Mouse (Mus musculus) kidney, embryonic 16.5 days (tissue): ENCODE measurements around the gene Lrrc23. TPM values are rescaled to one million over a fixed set of nuclear protein-coding genes. Genes with fewer than 3 reads are reported as not detected.
A peak's percentile ranks its signal among the peaks of the same experiment; 100 is the strongest.
"Not testable (repeated sequence)": the region's sequence is repeated elsewhere in the genome, so short reads cannot be mapped to it uniquely, and the experiment has no call there.

Experiments used
- ATAC-seq: fragments of 200-750 bp; cut with Nextera tagmentation; 2 replicates; pipeline ENCODE4 v1.8.0; 2017; ENCODE audit warnings: moderate TSS enrichment; ENCODE audit not compliant: low FRiP score, low TSS enrichment
- H3K27ac ChIP-seq: fragments of 300-500 bp; sonication (generic); 2 replicates; pipeline ENCODE4 v1.5.1; 2014; ENCODE audit warnings: low read length
- H3K27me3 ChIP-seq: fragments of 300-500 bp; sonication (generic); 2 replicates; pipeline ENCODE4 v1.6.1; 2014; ENCODE audit warnings: low read length, control low read depth, mixed read lengths; ENCODE audit not compliant: insufficient read depth
- H3K36me3 ChIP-seq: fragments of 300-500 bp; sonication (generic); 2 replicates; pipeline ENCODE4 v1.6.1; 2014; ENCODE audit warnings: low read length, control low read depth, mixed read lengths; ENCODE audit not compliant: insufficient read depth
- H3K4me1 ChIP-seq: fragments of 300-500 bp; sonication (generic); 2 replicates; pipeline ENCODE4 v1.6.1; 2014; ENCODE audit warnings: low read length, control low read depth, mixed read lengths; ENCODE audit not compliant: insufficient read depth
- H3K4me2 ChIP-seq: fragments of 300-500 bp; sonication (generic); replicated peaks from 2 replicates; pipeline ENCODE4 v1.6.1; 2014; ENCODE audit warnings: low read depth, low read length
- H3K4me3 ChIP-seq: fragments of 300-500 bp; sonication (generic); 2 replicates; pipeline ENCODE4 v1.5.1; 2014; ENCODE audit warnings: mild to moderate bottlenecking, low read length
- H3K9ac ChIP-seq: fragments of 300-500 bp; sonication (generic); replicated peaks from 2 replicates; pipeline ENCODE4 v1.6.1; 2014; ENCODE audit warnings: low read length
- H3K9me3 ChIP-seq: fragments of 300-500 bp; sonication (generic); 2 replicates; pipeline ENCODE4 v1.6.1; 2016; ENCODE audit warnings: low read length, control low read depth
- WGBS: fragments of 180-500 bp; shearing (Covaris S2); extraction: QIAGEN DNeasy Blood & Tissue Kit; methylation state at CpG from one replicate; pipeline ENCODE4 v1.1.7; 2014; 5-methylcytosine and 5-hydroxymethylcytosine counted together
- polyA plus RNA-seq: library from polyadenylated mRNA; unstranded; fragments of >200 nt; fragmentation: Nextera tagmentation; extraction: Ambion mirVana; gene quantifications from 2 replicates; pipeline ENCODE4 v1.2.1, GENCODE M21; 2015

Lrrc23 gene
- polyA plus RNA-seq, 1 experiment from 2014 or later, result 1.0 TPM

DNA sequence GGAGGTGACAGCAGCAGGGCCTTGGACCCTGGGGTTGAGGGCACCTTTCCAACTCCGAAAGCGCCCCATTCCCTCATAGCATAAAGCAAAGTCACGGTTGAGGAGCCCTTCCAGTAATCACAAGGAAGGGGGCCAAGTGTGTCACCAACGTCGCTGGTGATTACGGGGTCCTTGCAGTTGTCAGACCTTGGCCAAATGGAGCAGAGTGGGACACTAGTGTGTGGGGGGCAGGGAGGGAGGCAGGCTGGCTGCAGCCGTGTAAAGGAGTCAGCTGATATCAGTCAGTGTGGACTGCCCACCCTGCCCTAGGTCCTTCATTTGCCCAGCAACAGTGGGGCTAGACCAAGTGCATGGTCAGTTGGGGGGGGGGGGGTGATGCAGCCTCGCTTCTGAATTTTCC is 34.9 kb upstream of the Lrrc23 start:
- H3K27me3 ChIP-seq, result no peaks in the 10 kb centered on the region
- H3K36me3 ChIP-seq, result peaks cover 47% of the 10 kb centered on the region
- peaks cover 38% of the 10 kb centered on the region for H3K4me1 ChIP-seq
- peak overlapping the region; percentile 33; the same call in 1 of the 2 replicates for H3K9ac ChIP-seq
- peak overlapping the region; percentile 93 for H3K27ac ChIP-seq
- peak overlapping the region; percentile 84 for H3K4me3 ChIP-seq
- 17% methylated on average over 8 of the region's 8 CpGs for WGBS
- peak; percentile 68 for ATAC-seq
- no peaks in the 10 kb centered on the region for H3K9me3 ChIP-seq
- peak overlapping the region; percentile 90 for H3K4me2 ChIP-seq

DNA sequence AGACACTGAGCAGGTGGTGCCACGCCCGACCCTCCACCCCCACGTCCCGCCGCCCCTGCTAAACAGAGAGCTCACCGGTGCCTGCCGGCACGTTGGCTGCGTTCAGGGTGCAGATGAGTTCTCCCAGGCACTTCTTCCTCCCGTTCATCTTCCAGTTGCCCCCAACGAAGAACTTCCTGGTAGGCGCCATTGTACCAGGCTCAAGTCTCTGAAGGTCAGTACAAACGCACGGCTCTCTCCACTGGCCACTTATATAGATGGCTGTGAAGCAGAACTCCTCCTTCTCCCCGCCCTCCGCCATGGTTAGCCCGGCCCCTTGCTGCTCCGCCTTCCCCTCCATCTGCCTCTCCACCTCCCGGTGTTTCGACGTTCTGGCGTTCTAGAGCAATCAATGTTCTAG is 34.4 kb upstream of the Lrrc23 start, which contains the start of gene Tpi1:
Gene Tpi1 (minus strand): TSS at position 364 of the 400 bp plus-strand sequence.
- Histone ChIP-seq H3K4me1 (peaks cover 38% of the 10 kb centered on the region), H3K4me2 (peak within 1 kb of the TSS; percentile 90), H3K9ac (peak within 1 kb of the TSS; percentile 91), H3K36me3 (peaks cover 42% of the 10 kb centered on the region), H3K9me3 (no peaks in the 10 kb centered on the region), H3K27me3 (no peaks in the 10 kb centered on the region), H3K27ac (peak within 1 kb of the TSS; percentile 93), H3K4me3 (peak within 1 kb of the TSS; percentile 84)
- ATAC-seq, result peak; percentile 88
- WGBS, result 0% methylated on average over 22 of the region's 22 CpGs

GRCm38 (mm10) chr6:124813496-124813895 is 34.0 kb upstream of the Lrrc23 start:
- under 1% methylated on average over 18 of the region's 18 CpGs for WGBS
- Histone ChIP-seq H3K27me3 (no peaks in the 10 kb centered on the region), H3K9ac (peak overlapping the region; percentile 91), H3K27ac (peak overlapping the region; percentile 93), H3K4me1 (peaks cover 38% of the 10 kb centered on the region), H3K36me3 (peaks cover 38% of the 10 kb centered on the region), H3K4me3 (peak overlapping the region; percentile 84), H3K9me3 (no peaks in the 10 kb centered on the region), H3K4me2 (peak overlapping the region; percentile 90)
- peak; percentile 43 for ATAC-seq

DNA sequence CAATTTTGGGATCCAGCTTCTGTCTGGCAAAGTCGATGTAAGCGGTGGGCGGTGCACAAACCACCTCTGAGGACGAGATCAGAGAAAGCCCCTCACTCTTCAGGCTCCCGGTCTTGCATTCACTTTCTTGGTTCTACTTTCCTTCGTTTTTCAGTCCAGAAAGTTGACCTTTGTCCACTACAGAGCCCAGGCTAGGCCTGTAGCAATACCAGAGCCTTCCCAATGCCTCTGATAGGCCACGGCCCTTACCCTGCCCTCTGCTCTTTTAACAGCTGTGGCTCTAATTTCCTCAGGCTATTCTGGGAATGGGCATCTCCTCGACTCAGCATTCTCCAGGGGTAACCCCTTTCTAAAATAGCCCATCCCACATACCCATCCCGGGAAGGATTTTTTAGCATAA is 33.3 kb upstream of the Lrrc23 start:
- no peaks in the 10 kb centered on the region for H3K27me3 ChIP-seq
- peaks cover 42% of the 10 kb centered on the region for H3K4me1 ChIP-seq
- H3K27ac ChIP-seq, result peak overlapping the region; percentile 93
- 18% methylated on average over 9 of the region's 9 CpGs for WGBS
- H3K4me3 ChIP-seq, result peak overlapping the region; percentile 84
- ATAC-seq, result no peak
- no peaks in the 10 kb centered on the region for H3K9me3 ChIP-seq
- H3K4me2 ChIP-seq, result peak overlapping the region; percentile 90
- peak overlapping the region; percentile 91 for H3K9ac ChIP-seq
- H3K36me3 ChIP-seq, result peaks cover 31% of the 10 kb centered on the region

GRCm38 (mm10) chr6:124811701-124812560 is 32.4 kb upstream of the Lrrc23 start:
- Histone ChIP-seq H3K4me3 (peak overlapping the region; percentile 84), H3K27me3 (no peaks in the 10 kb centered on the region), H3K9ac (peak overlapping the region; percentile 91; the same call in 1 of the 2 replicates), H3K27ac (no peak overlapping the region), H3K4me2 (peak overlapping the region; percentile 90), H3K36me3 (peaks cover 22% of the 10 kb centered on the region), H3K4me1 (peaks cover 42% of the 10 kb centered on the region), H3K9me3 (no peaks in the 10 kb centered on the region)
- ATAC-seq, result no peak
- 83% methylated on average over 24 of the region's 24 CpGs for WGBS

DNA sequence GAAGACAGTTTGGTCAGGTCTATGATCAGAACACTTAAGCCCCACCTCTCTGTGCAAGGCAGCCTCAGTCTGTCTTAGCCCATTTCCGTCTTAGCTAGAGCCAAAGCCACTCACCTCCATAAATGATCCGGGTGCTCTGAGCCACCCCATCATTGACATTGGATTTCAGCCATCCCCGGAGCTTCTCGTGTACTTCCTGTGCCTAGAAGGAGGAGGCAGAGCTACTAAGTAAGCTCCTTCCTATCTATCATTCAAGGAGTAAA is 31.8 kb upstream of the Lrrc23 start:
- no peak overlapping the region for H3K27ac ChIP-seq
- 69% methylated on average over 4 of the region's 4 CpGs for WGBS
- peaks cover 16% of the 10 kb centered on the region for H3K36me3 ChIP-seq

GRCm38 (mm10) chr6:124810566-124811402 is 31.3 kb upstream of the Lrrc23 start:
- not testable (repeated sequence) for H3K9me3 ChIP-seq, ATAC-seq, H3K9ac ChIP-seq, H3K27ac ChIP-seq, H3K4me3 ChIP-seq, H3K27me3 ChIP-seq
- peaks cover 11% of the 10 kb centered on the region for H3K36me3 ChIP-seq
- peaks cover 50% of the 10 kb centered on the region for H3K4me1 ChIP-seq
- WGBS, result 85% methylated on average over 11 of the region's 11 CpGs
- H3K4me2 ChIP-seq, result 0 out of 2 replicates have a peak overlapping the region, but pooled peaks have one; percentile 98

More for the DNA sequence above, 31.8 kb upstream of the Lrrc23 start:
- H3K4me3 ChIP-seq, result no peak overlapping the region
- no peak overlapping the region for H3K9ac ChIP-seq
- H3K9me3 ChIP-seq, result no peaks in the 10 kb centered on the region
- H3K27me3 ChIP-seq, result no peaks in the 10 kb centered on the region
- no peak overlapping the region for H3K4me2 ChIP-seq
- H3K4me1 ChIP-seq, result peaks cover 47% of the 10 kb centered on the region
- ATAC-seq, result no peak

- H3K36me3 ChIP-seq, result peaks cover 11% of the 10 kb centered on the region
- H3K4me3 ChIP-seq, result peak overlapping the region; percentile 72
- ATAC-seq, result peak; percentile 1; the same call in 1 of the 2 replicates
- no peaks in the 10 kb centered on the region for H3K9me3 ChIP-seq
- peaks cover 46% of the 10 kb centered on the region for H3K4me1 ChIP-seq
- 42% methylated on average over 14 of the region's 14 CpGs for WGBS
- peak overlapping the region; percentile 98 for H3K27ac ChIP-seq
- H3K4me2 ChIP-seq, result peak overlapping the region; percentile 98
- peak overlapping the region; percentile 86 for H3K9ac ChIP-seq
- no peaks in the 10 kb centered on the region for H3K27me3 ChIP-seq
These were observed 30.4 kb upstream of the Lrrc23 start for GRCm38 (mm10) chr6:124809775-124810538.

DNA sequence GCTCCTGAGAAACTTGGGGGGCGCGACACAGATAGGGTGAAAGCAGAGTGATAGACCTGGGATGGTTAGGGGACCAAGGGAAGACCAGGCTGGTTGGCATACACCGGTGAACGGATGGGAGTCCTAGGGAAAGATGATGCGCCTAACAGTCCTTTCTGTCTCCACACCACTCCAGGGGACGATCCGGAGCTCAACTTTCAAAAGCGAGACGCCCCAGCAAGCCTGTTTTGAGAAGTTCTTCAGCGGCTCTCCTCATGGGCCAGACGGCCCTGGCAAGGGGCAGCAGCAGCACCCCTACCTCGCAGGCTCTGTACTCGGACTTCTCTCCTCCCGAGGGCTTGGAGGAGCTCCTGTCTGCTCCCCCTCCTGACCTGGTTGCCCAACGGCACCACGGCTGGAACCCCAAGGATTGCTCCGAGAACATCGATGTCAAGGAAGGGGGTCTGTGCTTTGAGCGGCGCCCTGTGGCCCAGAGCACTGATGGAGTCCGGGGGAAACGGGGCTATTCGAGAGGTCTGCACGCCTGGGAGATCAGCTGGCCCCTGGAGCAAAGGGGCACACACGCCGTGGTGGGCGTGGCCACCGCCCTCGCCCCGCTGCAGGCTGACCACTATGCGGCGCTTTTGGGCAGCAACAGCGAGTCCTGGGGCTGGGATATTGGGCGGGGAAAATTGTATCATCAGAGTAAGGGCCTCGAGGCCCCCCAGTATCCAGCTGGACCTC is 29.7 kb upstream of the Lrrc23 start:
- no peaks in the 10 kb centered on the region for H3K9me3 ChIP-seq
- H3K4me1 ChIP-seq, result peaks cover 39% of the 10 kb centered on the region
- no peaks in the 10 kb centered on the region for H3K27me3 ChIP-seq
- H3K27ac ChIP-seq, result peak overlapping the region; percentile 98
- ATAC-seq, result peak; percentile 29
- peaks cover 11% of the 10 kb centered on the region for H3K36me3 ChIP-seq
- H3K9ac ChIP-seq, result peak overlapping the region; percentile 86
- peak overlapping the region; percentile 98 for H3K4me2 ChIP-seq
- peak overlapping the region; percentile 72 for H3K4me3 ChIP-seq
- under 1% methylated on average over 35 of the region's 35 CpGs for WGBS
